Mouse (Mus musculus): ENCODE data around the gene Tenm3. TPM values are rescaled to one million over a fixed set of nuclear protein-coding genes. Genes with fewer than 3 reads are reported as not detected.

Gene Tenm3
- not detected in 4 replicates for total RNA-seq (2023)

GRCm38 (mm10) chr8:48843931-48844285 lies at the start of gene Tenm3:
Tenm3 (minus strand) TSS chr8:48843951.

